Mouse (Mus musculus) myocyte (in vitro differentiated cells): ENCODE measurements around the gene Amigo3. TPM values are rescaled to one million over a fixed set of nuclear protein-coding genes. Genes with fewer than 3 reads are reported as not detected.
A peak's percentile ranks its signal among the peaks of the same experiment; 100 is the strongest.

ENCODE experiments used
- H3K27me3 ChIP-seq: one replicate; pipeline ENCODE4 v1.6.1; 2011; ENCODE audit not compliant: control insufficient read depth, insufficient read depth, insufficient read length
- H3K36me3 ChIP-seq: one replicate; pipeline ENCODE4 v1.6.1; 2011; ENCODE audit not compliant: control insufficient read depth, insufficient read depth
- H3K4me2 ChIP-seq: one replicate; pipeline ENCODE4 v1.6.1; 2011; ENCODE audit warnings: low read depth, control low read depth
- H3K4me3 ChIP-seq: one replicate; pipeline ENCODE4 v1.5.1; 2011; ENCODE audit warnings: mild to moderate bottlenecking, control low read depth, moderate library complexity
- H3K79me2 ChIP-seq: one replicate; pipeline ENCODE4 v1.6.1; 2011; ENCODE audit not compliant: control insufficient read depth, insufficient read depth
- H3ac ChIP-seq: one replicate; pipeline ENCODE4 v1.6.1; 2011; ENCODE audit not compliant: control insufficient read depth, insufficient read length
- CEBPB ChIP-seq: IDR thresholded peaks from 2 replicates; pipeline ENCODE4 v1.6.1; 2011; ENCODE audit warnings: mild to moderate bottlenecking, moderate library complexity; ENCODE audit not compliant: poor library complexity, insufficient read depth, severe bottlenecking
- E2F4 ChIP-seq: IDR thresholded peaks from one replicate; pipeline ENCODE4 v1.6.1; 2011; ENCODE audit warnings: mild to moderate bottlenecking, control low read depth, moderate library complexity; ENCODE audit not compliant: insufficient read depth
- MAX ChIP-seq: IDR thresholded peaks from one replicate; pipeline ENCODE4 v1.6.1; 2011; ENCODE audit warnings: low read depth, mild to moderate bottlenecking, control low read depth
- MYOD1 ChIP-seq, 3 experiments: IDR thresholded peaks; one replicate each; pipeline ENCODE4 v1.6.1; 2011; ENCODE audit warnings: control low read depth in 2 of 3, low read depth in 2 of 3, mild to moderate bottlenecking in 2 of 3, moderate library complexity in 1 of 3; ENCODE audit not compliant: insufficient read length in 2 of 3, control insufficient read depth in 1 of 3
- MYOG ChIP-seq, 3 experiments: IDR thresholded peaks; one replicate each; pipeline ENCODE4 v1.6.1; 2011; ENCODE audit warnings: control low read depth in 2 of 3, low read depth in 2 of 3, mild to moderate bottlenecking in 2 of 3; ENCODE audit not compliant: insufficient read length in 2 of 3, control insufficient read depth in 1 of 3, insufficient read depth in 1 of 3
- POLR2A ChIP-seq: IDR thresholded peaks from one replicate; pipeline ENCODE4 v1.6.1; 2011; ENCODE audit warnings: low read depth, mild to moderate bottlenecking, control low read depth, moderate library complexity; ENCODE audit not compliant: insufficient read length
- POLR2AphosphoS2 ChIP-seq: IDR thresholded peaks from one replicate; pipeline ENCODE4 v1.6.1; 2011; ENCODE audit warnings: low read depth, control low read depth; ENCODE audit not compliant: insufficient read length
- REST ChIP-seq: IDR thresholded peaks from one replicate; pipeline ENCODE4 v1.6.1; 2011; ENCODE audit warnings: mild to moderate bottlenecking, control low read depth, moderate library complexity; ENCODE audit not compliant: insufficient read depth, insufficient read length
- SRF ChIP-seq: IDR thresholded peaks from one replicate; pipeline ENCODE4 v1.6.1; 2011; ENCODE audit warnings: low read depth; ENCODE audit not compliant: control insufficient read depth, insufficient read length
- TCF12 ChIP-seq: IDR thresholded peaks from one replicate; pipeline ENCODE4 v1.6.1; 2011; ENCODE audit warnings: mild to moderate bottlenecking, control low read depth; ENCODE audit not compliant: poor library complexity, insufficient read depth, severe bottlenecking
- TCF3 ChIP-seq: IDR thresholded peaks from one replicate; pipeline ENCODE4 v1.6.1; 2011; ENCODE audit warnings: low read depth, control low read depth; ENCODE audit not compliant: insufficient read length
- USF1 ChIP-seq: IDR thresholded peaks from one replicate; pipeline ENCODE4 v1.6.1; 2011; ENCODE audit warnings: low read depth, mild to moderate bottlenecking, control low read depth, moderate library complexity
- polyA plus RNA-seq: library from polyadenylated mRNA; unstranded; fragments of >200 nt; fragmentation: generic; extraction: Trizol; gene quantifications from one replicate; pipeline ENCODE4 v1.2.1, GENCODE M21; 2012; ENCODE audit warnings: missing spikeins

Amigo3 gene
- polyA plus RNA-seq, 1 experiment = 1.8 TPM

- peak overlapping the region; percentile 88 for H3K4me2 ChIP-seq
- peak overlapping the region; percentile 77 for H3K4me3 ChIP-seq
- H3K36me3 ChIP-seq = no peaks in the 10 kb centered on the region
- TF ChIP-seq TCF3 (no peak), E2F4 (no peak), POLR2AphosphoS2 (no peak), SRF (no peak), TCF12 (no peak), MYOD1 (IDR thresholded peaks at IDR 0.05; ENCODE audit: control insufficient read depth in 1 of 3, insufficient read length in 2 of 3, low read depth in 2 of 3) (no peak)
- peak overlapping the region; percentile 32 for H3ac ChIP-seq
- H3K27me3 ChIP-seq = no peaks in the 10 kb centered on the region
- peaks cover 7% of the 10 kb centered on the region for H3K79me2 ChIP-seq
Observed at GRCm38 (mm10) chr9:108048566-108048955, 4.4 kb upstream of the Amigo3 start.

- TF ChIP-seq POLR2AphosphoS2 (peak; percentile 77), REST (no peak), POLR2A (peak; percentile 60), USF1 (no peak), CEBPB (no peak), SRF (peak; percentile 8), MYOD1 (IDR thresholded peaks at IDR 0.05; ENCODE audit: control insufficient read depth in 1 of 3, insufficient read length in 2 of 3, low read depth in 2 of 3) (peak in 1 of 3 experiments; percentile 43), MYOG (IDR thresholded peaks at IDR 0.05; ENCODE audit: control insufficient read depth in 1 of 3, insufficient read depth in 1 of 3, insufficient read length in 2 of 3, low read depth in 2 of 3) (peak in 1 of 3 experiments; percentile 34), E2F4 (no peak)
- H3K4me3 ChIP-seq = peak within 1 kb of the TSS; percentile 77
- H3K36me3 ChIP-seq = no peaks in the 10 kb centered on the region
- H3K27me3 ChIP-seq = no peaks in the 10 kb centered on the region
- peaks cover 7% of the 10 kb centered on the region for H3K79me2 ChIP-seq
- H3K4me2 ChIP-seq = peak within 1 kb of the TSS; percentile 88
- H3ac ChIP-seq = peak within 1 kb of the TSS; percentile 32
Observed at GRCm38 (mm10) chr9:108049016-108049455, 3.9 kb upstream of the Amigo3 start, which contains the start of gene Gmppb. Gene Gmppb, plus strand, starts transcription at chr9:108049242.

GRCm38 (mm10) chr9:108049561-108050251, 3.3 kb upstream of the Amigo3 start:
- TF ChIP-seq POLR2AphosphoS2 (peak; percentile 13), MAX (no peak)
- H3K4me2 ChIP-seq = peak overlapping the region; percentile 77
- no peaks in the 10 kb centered on the region for H3K27me3 ChIP-seq
- no peaks in the 10 kb centered on the region for H3K36me3 ChIP-seq
- H3K79me2 ChIP-seq = peaks cover 7% of the 10 kb centered on the region
- peak overlapping the region; percentile 32 for H3ac ChIP-seq
- H3K4me3 ChIP-seq = peak overlapping the region; percentile 77

GRCm38 (mm10) chr9:108051184-108051930, 1.6 kb upstream of the Amigo3 start:
- TF ChIP-seq POLR2A (peak; percentile 35), MYOG (IDR thresholded peaks at IDR 0.05; ENCODE audit: control insufficient read depth in 1 of 3, insufficient read depth in 1 of 3, insufficient read length in 2 of 3, low read depth in 2 of 3) (no peak), MAX (no peak), POLR2AphosphoS2 (peak; percentile 52)
- Histone ChIP-seq H3K4me2 (no peak overlapping the region), H3K27me3 (no peaks in the 10 kb centered on the region), H3K79me2 (peaks cover 7% of the 10 kb centered on the region), H3K36me3 (peaks cover 3% of the 10 kb centered on the region), H3K4me3 (no peak overlapping the region), H3ac (no peak overlapping the region)

- H3K27me3 ChIP-seq = no peaks in the 10 kb centered on the region
- no peak overlapping the region for H3ac ChIP-seq
- H3K36me3 ChIP-seq = peaks cover 3% of the 10 kb centered on the region
- TF ChIP-seq CEBPB (no peak), POLR2A (no peak), USF1 (no peak), E2F4 (no peak), TCF3 (no peak), POLR2AphosphoS2 (no peak), MYOD1 (IDR thresholded peaks at IDR 0.05; ENCODE audit: control insufficient read depth in 1 of 3, insufficient read length in 2 of 3, low read depth in 2 of 3) (no peak), SRF (no peak), MAX (no peak), TCF12 (no peak), REST (no peak), MYOG (IDR thresholded peaks at IDR 0.05; ENCODE audit: control insufficient read depth in 1 of 3, insufficient read depth in 1 of 3, insufficient read length in 2 of 3, low read depth in 2 of 3) (no peak)
- H3K4me3 ChIP-seq = no peak overlapping the region
- peaks cover 7% of the 10 kb centered on the region for H3K79me2 ChIP-seq
- no peak overlapping the region for H3K4me2 ChIP-seq
Observed at GRCm38 (mm10) chr9:108051931-108052220, 1.1 kb upstream of the Amigo3 start.
